Mouse (Mus musculus) C2C12 (cell line): ENCODE results near the gene Ceacam10. TPM values are rescaled to one million over a fixed set of nuclear protein-coding genes. Genes with fewer than 3 reads are reported as not detected.
"Not testable (repeated sequence)": the region's sequence is repeated elsewhere in the genome, so short reads cannot be mapped to it uniquely, and the experiment has no call there.

Experiments
- H3K27me3 ChIP-seq: one replicate; pipeline ENCODE4 v1.6.1; 2011; ENCODE audit not compliant: control insufficient read depth, insufficient read depth, insufficient read length
- H3K36me3 ChIP-seq: one replicate; pipeline ENCODE4 v1.6.1; 2011; ENCODE audit not compliant: control insufficient read depth, insufficient read depth
- H3K4me3 ChIP-seq: one replicate; pipeline ENCODE4 v1.5.1; 2011; ENCODE audit warnings: mild to moderate bottlenecking, control low read depth; ENCODE audit not compliant: poor library complexity, insufficient read depth, severe bottlenecking
- H3K79me2 ChIP-seq: one replicate; pipeline ENCODE4 v1.6.1; 2011; ENCODE audit not compliant: control insufficient read depth, insufficient read depth
- H3K79me3 ChIP-seq: one replicate; pipeline ENCODE4 v1.6.1; 2011; ENCODE audit warnings: low read depth, control low read depth
- H3ac ChIP-seq: one replicate; pipeline ENCODE3; 2011; ENCODE audit warnings: low read depth; ENCODE audit not compliant: control insufficient read depth, insufficient read length
- CEBPB ChIP-seq: IDR thresholded peaks from one replicate; pipeline ENCODE4 v1.6.1; 2011; ENCODE audit warnings: low read depth, mild to moderate bottlenecking, control low read depth, moderate library complexity
- CTCF ChIP-seq: IDR thresholded peaks from one replicate; pipeline ENCODE4 v1.5.1; 2011; ENCODE audit not compliant: control insufficient read depth, insufficient read depth, insufficient read length
- FOSL1 ChIP-seq: IDR thresholded peaks from one replicate; pipeline ENCODE4 v1.8.0; 2011; ENCODE audit warnings: mild to moderate bottlenecking, low read length; ENCODE audit not compliant: poor library complexity, insufficient read depth, severe bottlenecking
- MAX ChIP-seq: IDR thresholded peaks from one replicate; pipeline ENCODE4 v1.6.1; 2011; ENCODE audit warnings: mild to moderate bottlenecking, control low read depth
- MYOD1 ChIP-seq: IDR thresholded peaks from one replicate; pipeline ENCODE4 v1.6.1; 2011; ENCODE audit warnings: low read depth; ENCODE audit not compliant: control insufficient read depth, insufficient read length
- MYOG ChIP-seq: IDR thresholded peaks from one replicate; pipeline ENCODE4 v1.6.1; 2011; ENCODE audit not compliant: control insufficient read depth, insufficient read length; ENCODE audit errors: extremely low read depth
- USF1 ChIP-seq: IDR thresholded peaks from one replicate; pipeline ENCODE4 v1.6.1; 2011; ENCODE audit warnings: low read depth, mild to moderate bottlenecking, control low read depth, moderate library complexity
- long read RNA-seq, 2 experiments: library from polyadenylated mRNA; unstranded; transcript quantifications; one replicate each; pipeline ENCODE4 v2.0.0; 2019 to 2020
- polyA plus RNA-seq: library from polyadenylated mRNA; unstranded; fragments of >200 nt; fragmentation: generic; extraction: Trizol; gene quantifications from one replicate; pipeline ENCODE4 v1.2.1, GENCODE M21; 2012; ENCODE audit warnings: missing spikeins

Ceacam10 gene
- 0.04 TPM for polyA plus RNA-seq
- long read RNA-seq, experiment 1, result 0 reads
- long read RNA-seq, experiment 2, result 0 reads

DNA sequence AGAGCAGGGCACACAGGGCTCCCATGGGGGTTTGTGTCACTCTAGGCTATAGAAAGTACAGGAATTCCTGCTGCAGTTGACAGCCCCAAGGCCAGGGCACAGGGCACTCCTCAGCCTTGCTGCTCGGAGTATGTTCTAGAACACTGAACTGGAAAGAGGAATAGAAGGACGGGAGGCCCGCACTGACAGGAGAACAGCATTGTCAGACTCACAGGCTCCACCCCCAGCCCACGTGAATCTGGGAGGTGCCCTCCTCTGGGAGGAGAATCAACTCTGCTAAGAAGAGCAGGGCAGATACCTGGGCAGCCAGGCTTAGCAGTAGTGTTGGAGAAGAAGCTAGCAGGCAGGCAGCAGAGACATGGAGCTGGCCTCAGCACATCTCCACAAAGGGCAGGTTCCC lies at the start of gene Ceacam10:
TSS of gene Ceacam10 (plus strand) at position 289 of the 400 bp plus-strand sequence.
- not testable (repeated sequence) for H3K4me3 ChIP-seq, H3K79me2 ChIP-seq, H3K79me3 ChIP-seq, H3K36me3 ChIP-seq, H3ac ChIP-seq
- peaks cover 20% of the 10 kb centered on the region for H3K27me3 ChIP-seq

DNA sequence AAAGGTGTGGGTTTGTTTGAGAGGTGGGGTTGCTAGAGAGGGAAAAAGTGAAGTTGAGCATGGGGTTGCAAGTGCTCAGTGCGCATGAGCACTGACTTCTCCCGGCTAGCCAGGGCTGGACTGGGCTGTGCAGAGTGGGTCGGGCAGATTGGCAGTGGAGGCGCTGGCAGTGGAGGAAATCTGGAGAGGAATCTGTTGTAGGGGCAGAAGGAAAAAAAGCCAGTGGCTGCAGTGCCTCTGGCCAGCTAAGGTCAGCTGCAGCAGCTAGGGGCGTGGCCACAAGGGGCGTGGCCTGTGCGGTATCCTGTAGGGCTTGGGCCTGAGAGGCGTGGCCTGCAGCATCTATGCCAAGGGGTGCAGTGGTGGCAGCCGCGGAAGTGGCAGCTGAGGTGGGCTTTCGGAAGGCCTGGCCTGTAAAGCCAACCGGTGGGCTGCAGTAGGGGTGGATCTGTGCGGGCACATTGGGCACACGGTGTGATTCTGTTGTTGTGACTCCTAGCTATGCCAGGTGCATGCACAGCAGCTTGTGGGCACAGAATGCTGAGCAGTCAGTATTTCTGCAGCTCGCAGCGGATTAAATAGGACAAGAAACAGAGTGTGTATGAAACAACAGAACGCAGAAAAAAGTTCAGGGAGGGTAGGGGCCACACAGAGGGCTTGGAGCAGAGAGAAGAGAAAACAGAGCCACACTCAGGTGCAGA lies 40.9 kb upstream of the Ceacam10 start:
- Histone ChIP-seq H3K36me3 (no peaks in the 10 kb centered on the region), H3K4me3 (no peak overlapping the region), H3ac (no peak overlapping the region), H3K79me3 (no peaks in the 10 kb centered on the region), H3K27me3 (peaks cover 32% of the 10 kb centered on the region), H3K79me2 (no peaks in the 10 kb centered on the region)
- no peak for TF ChIP-seq USF1
- no peak for TF ChIP-seq MYOD1
- TF ChIP-seq CEBPB, result no peak
- no peak for TF ChIP-seq MYOG
- TF ChIP-seq MAX, result no peak
- TF ChIP-seq CTCF, result no peak
- TF ChIP-seq FOSL1, result no peak

GRCm38 (mm10) chr7:24750695-24751094 lies 26.3 kb upstream of the Ceacam10 start:
- peaks cover 72% of the 10 kb centered on the region for H3K27me3 ChIP-seq
- H3ac ChIP-seq, result no peak overlapping the region
- H3K36me3 ChIP-seq, result no peaks in the 10 kb centered on the region
- H3K4me3 ChIP-seq, result no peak overlapping the region
- no peaks in the 10 kb centered on the region for H3K79me2 ChIP-seq
- TF ChIP-seq CTCF, result no peak
- TF ChIP-seq USF1, result no peak
- TF ChIP-seq MYOG, result no peak
- no peak for TF ChIP-seq MYOD1
- no peak for TF ChIP-seq MAX
- TF ChIP-seq CEBPB, result no peak
- no peak for TF ChIP-seq FOSL1
- H3K79me3 ChIP-seq, result no peaks in the 10 kb centered on the region

DNA sequence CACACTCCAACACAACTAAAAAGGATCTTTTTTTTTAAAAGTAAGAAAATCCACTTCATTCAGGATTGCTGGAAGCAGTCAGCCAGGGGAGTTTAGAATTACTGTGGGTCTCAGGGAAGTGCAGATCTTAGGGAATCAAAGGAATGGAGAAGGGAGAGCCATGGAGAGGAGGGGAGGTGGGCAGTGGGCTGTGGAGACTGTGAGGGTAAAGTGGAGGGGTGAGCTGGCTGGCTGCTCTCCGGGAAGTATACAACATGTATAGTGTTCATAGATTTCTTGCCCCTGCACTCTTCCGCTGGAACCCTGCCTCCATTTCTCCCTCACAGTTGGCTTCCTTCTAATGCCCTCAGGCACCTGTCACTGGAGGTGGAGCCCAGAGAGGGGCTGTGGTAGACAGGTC lies 25.4 kb upstream of the Ceacam10 start:
- TF ChIP-seq MAX (no peak), MYOD1 (no peak), CTCF (no peak), CEBPB (no peak), FOSL1 (no peak), MYOG (no peak), USF1 (no peak)
- Histone ChIP-seq H3K4me3 (no peak overlapping the region), H3ac (no peak overlapping the region), H3K79me2 (no peaks in the 10 kb centered on the region), H3K79me3 (no peaks in the 10 kb centered on the region), H3K27me3 (peaks cover 68% of the 10 kb centered on the region), H3K36me3 (no peaks in the 10 kb centered on the region)

DNA sequence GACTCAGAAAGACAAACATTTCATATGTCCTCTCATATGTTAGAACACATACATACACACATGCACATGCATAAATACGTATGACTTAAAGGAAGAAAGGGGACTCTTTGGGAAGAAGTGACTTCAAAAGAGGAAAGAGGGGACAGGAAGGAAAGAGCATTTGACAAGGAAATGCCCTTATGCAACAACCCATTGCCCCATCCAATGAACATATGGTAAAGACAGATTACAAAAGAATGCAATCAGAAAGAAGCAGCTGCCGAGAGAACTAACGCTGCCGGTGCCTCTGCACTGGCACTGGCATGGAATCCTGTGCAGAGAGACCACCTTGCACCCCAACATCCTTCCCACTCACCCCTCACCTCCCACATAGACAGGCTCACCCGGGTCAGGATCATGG lies 23.5 kb upstream of the Ceacam10 start:
- TF ChIP-seq MAX, result no peak
- TF ChIP-seq CTCF, result no peak
- TF ChIP-seq CEBPB, result no peak
- TF ChIP-seq MYOD1, result no peak
- no peak for TF ChIP-seq USF1
- no peak for TF ChIP-seq MYOG
- no peak for TF ChIP-seq FOSL1
- Histone ChIP-seq H3K79me3 (no peaks in the 10 kb centered on the region), H3K4me3 (no peak overlapping the region), H3K36me3 (no peaks in the 10 kb centered on the region), H3ac (no peak overlapping the region), H3K27me3 (peaks cover 75% of the 10 kb centered on the region), H3K79me2 (no peaks in the 10 kb centered on the region)

DNA sequence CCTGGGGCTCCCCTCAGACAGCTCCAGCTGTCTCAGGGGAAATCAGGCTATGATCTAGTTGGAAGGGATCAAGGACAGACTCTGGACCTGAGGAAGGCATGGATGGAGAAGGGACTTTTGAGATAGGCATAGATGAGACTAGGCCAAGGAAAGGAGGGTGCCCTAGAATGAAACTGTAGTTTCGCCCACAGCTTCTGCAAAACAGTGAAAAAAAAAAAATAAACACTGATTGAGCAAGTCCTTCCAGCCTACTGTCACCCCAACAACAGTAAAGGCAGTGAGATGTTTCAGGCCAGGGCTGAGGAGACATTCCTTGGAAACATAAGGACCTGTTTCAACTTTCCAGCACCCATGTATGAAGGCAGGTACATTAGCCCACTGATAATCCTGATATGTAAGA lies 18.5 kb upstream of the Ceacam10 start:
- Histone ChIP-seq H3K79me2 (no peaks in the 10 kb centered on the region), H3K27me3 (peaks cover 66% of the 10 kb centered on the region), H3K36me3 (no peaks in the 10 kb centered on the region), H3K4me3 (no peak overlapping the region), H3ac (no peak overlapping the region), H3K79me3 (no peaks in the 10 kb centered on the region)
- TF ChIP-seq MYOD1 (no peak), USF1 (no peak), FOSL1 (no peak), CEBPB (no peak), MAX (no peak), CTCF (no peak), MYOG (no peak)
